Mouse (Mus musculus): ENCODE data around the gene Ube2j1.

- TF ChIP-seq POLR2A (IDR thresholded peaks at IDR 0.05; ENCODE audit: low read depth, low read length) (no peak), CTCF (IDR thresholded peaks at IDR 0.05; ENCODE audit: borderline replicate concordance, insufficient read depth, low read length) (no peak)
These were observed 49.0 kb upstream of the Ube2j1 start for GRCm38 (mm10) chr4:32982041-32982715.
